Mouse (Mus musculus) megakaryocyte-erythroid progenitor cell, adult 5-6 weeks (primary cell): ENCODE measurements around the gene Tnfaip3. TPM values are rescaled to one million over a fixed set of nuclear protein-coding genes. Genes with fewer than 3 reads are reported as not detected.

Experiments used
- ATAC-seq: replicated peaks from 2 replicates; pipeline ENCODE4 v1.8.0; 2016; ENCODE audit warnings: mild to moderate bottlenecking, inconsistent platforms; ENCODE audit not compliant: severe bottlenecking, poor library complexity, low FRiP score, low TSS enrichment
- total RNA-seq, 2 experiments: library from RNA; stranded (forward) in 1 of 2; stranded (reverse) in 1 of 2; fragments of 200-1000, 215-1000 nt in 1 of 2; fragments of >200 nt in 1 of 2; fragmentation: Nextera tagmentation in 1 of 2; gene quantifications; 2 replicates each; pipeline ENCODE4 v1.2.3; 2014 to 2017

Gene Tnfaip3
- 7.6 and 9.5 TPM in 2 replicates for total RNA-seq (2014; fragmentation: Nextera tagmentation)
- 43.5 and 64.0 TPM in 2 replicates for total RNA-seq (2017)

GRCm38 (mm10) chr10:19015257-19015862 is at the start of gene Tnfaip3:
Tnfaip3 (minus strand) TSS chr10:19015657.
- peak; percentile 79 for ATAC-seq

- ATAC-seq: peak; percentile 48; the same call in 1 of the 2 replicates
These were observed 49.5 kb upstream of the Tnfaip3 start for GRCm38 (mm10) chr10:19064651-19065601.

- ATAC-seq: no peak
These were observed 48.2 kb upstream of the Tnfaip3 start for GRCm38 (mm10) chr10:19063670-19064069.

- no peak for ATAC-seq
These were observed 47.8 kb upstream of the Tnfaip3 start for GRCm38 (mm10) chr10:19063208-19063607.

GRCm38 (mm10) chr10:19062098-19062905 is 46.8 kb upstream of the Tnfaip3 start:
- peak; percentile 72 for ATAC-seq

- ATAC-seq: no peak
These were observed 45.7 kb upstream of the Tnfaip3 start for GRCm38 (mm10) chr10:19061201-19061600.

GRCm38 (mm10) chr10:19053524-19053923 is 38.1 kb upstream of the Tnfaip3 start:
- ATAC-seq: no peak

GRCm38 (mm10) chr10:19045986-19046385 is 30.5 kb upstream of the Tnfaip3 start:
- ATAC-seq: no peak

GRCm38 (mm10) chr10:19044765-19045516 is 29.5 kb upstream of the Tnfaip3 start:
- ATAC-seq: no peak

GRCm38 (mm10) chr10:19043529-19044262 is 28.2 kb upstream of the Tnfaip3 start:
- ATAC-seq: peak; percentile 75

- ATAC-seq: no peak
These were observed 24.7 kb upstream of the Tnfaip3 start for GRCm38 (mm10) chr10:19040147-19040546.

- no peak for ATAC-seq
These were observed 19.3 kb upstream of the Tnfaip3 start for GRCm38 (mm10) chr10:19034764-19035163.

- ATAC-seq: no peak
These were observed 18.2 kb upstream of the Tnfaip3 start for GRCm38 (mm10) chr10:19033696-19034095.

GRCm38 (mm10) chr10:19031875-19032274 is 16.4 kb upstream of the Tnfaip3 start:
- ATAC-seq: no peak

- no peak for ATAC-seq
These were observed 15.2 kb upstream of the Tnfaip3 start for GRCm38 (mm10) chr10:19030628-19031027.

- no peak for ATAC-seq
These were observed 11.3 kb upstream of the Tnfaip3 start for GRCm38 (mm10) chr10:19026710-19027109.

GRCm38 (mm10) chr10:19024353-19024752 is 8.9 kb upstream of the Tnfaip3 start:
- no peak for ATAC-seq

- peak; percentile 81 for ATAC-seq
These were observed 8.3 kb upstream of the Tnfaip3 start for GRCm38 (mm10) chr10:19023622-19024326.
